Mouse (Mus musculus) heart, postnatal 0 days (tissue): ENCODE measurements around the gene Tmem238l.

Experiments
- CTCF ChIP-seq: IDR thresholded peaks from 2 replicates; pipeline ENCODE4 v1.5.1; 2016; ENCODE audit warnings: antibody characterized with exemption, control low read depth, low read depth
- EP300 ChIP-seq: IDR thresholded peaks from 2 replicates; pipeline ENCODE4 v1.6.1; 2016; ENCODE audit warnings: antibody characterized with exemption, low read depth

DNA sequence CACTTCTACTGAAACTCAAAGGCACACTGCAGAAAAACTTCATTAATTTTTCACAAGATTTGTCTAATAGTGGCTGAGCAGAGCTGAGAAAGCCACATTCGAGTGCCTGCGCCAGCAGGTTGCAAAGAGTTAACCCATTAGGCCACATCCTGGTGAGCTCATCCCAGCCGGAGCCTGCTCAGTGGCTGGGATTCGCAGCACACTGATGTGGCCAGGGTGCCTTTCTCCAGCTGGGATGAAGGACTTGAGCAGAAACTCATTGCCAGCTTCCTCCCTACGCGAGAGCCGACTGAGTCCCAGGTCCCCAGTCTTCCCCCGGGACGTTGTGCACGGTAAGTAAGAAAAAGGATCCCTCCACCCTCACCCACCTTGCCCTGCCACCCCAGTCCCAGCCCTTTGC lies 44.6 kb upstream of the Tmem238l start, which contains the start of gene Pirt:
- TF ChIP-seq CTCF (no peak), EP300 (no peak)
